Mouse (Mus musculus): ENCODE measurements around the gene Dmap1.

Gene Dmap1

DNA sequence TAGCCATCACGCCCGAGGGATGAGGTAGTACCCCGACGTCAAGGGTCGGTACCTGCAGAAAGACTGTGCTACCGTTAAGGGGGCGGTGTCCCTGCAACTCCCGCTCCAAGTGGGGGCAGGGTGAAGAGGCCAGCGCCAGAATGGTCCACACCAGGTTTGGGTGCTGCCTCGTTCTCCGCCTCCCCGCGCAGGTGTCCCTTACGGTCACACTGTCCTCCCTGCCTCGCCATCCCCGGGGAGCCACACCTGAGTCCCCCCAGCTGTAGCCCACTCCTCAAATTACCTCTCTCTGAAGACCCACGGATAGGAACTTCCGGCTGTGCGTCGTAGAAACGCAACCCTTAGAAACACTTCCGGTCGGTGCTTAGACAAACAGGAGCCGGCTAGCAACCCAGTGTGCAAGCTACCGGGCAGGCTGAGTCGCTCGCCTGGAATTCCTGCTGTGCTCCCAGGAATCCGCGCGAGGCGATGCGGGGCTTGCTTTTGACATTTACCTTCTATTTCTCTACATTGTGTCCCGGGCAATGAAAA lies at the start of gene Dmap1:
TSS of gene Dmap1 (minus strand) at position 343 of the 531 bp plus-strand sequence.
- peak in 1 of 2 experiments; percentile 89 for DNase-seq (ENCODE audit: low spot score in 2 of 2)

DNA sequence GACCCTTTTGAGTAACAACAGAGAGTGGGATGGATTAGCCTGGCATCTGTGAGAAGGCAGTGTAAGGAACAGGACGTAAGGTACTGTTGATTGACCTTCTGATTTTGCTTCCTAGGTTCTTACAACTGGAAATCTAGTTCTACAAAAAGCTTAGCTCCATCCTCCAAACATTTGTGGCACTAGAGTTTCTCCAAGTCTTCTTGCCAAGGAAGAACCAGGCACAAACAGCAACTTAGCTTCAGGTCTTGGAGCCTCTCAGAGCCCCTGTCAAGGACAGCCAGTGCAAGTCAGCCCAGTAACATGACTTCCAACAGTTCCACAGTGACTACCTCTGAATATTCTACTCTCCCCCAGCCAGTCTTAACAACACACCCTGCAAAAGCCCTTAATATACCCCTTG lies 42.0 kb upstream of the Dmap1 start, which contains the start of gene Gm12845:
TSS of gene Gm12845 (plus strand) at position 301 of the 400 bp plus-strand sequence.
- no peak for DNase-seq (ENCODE audit: low spot score in 2 of 2)

DNA sequence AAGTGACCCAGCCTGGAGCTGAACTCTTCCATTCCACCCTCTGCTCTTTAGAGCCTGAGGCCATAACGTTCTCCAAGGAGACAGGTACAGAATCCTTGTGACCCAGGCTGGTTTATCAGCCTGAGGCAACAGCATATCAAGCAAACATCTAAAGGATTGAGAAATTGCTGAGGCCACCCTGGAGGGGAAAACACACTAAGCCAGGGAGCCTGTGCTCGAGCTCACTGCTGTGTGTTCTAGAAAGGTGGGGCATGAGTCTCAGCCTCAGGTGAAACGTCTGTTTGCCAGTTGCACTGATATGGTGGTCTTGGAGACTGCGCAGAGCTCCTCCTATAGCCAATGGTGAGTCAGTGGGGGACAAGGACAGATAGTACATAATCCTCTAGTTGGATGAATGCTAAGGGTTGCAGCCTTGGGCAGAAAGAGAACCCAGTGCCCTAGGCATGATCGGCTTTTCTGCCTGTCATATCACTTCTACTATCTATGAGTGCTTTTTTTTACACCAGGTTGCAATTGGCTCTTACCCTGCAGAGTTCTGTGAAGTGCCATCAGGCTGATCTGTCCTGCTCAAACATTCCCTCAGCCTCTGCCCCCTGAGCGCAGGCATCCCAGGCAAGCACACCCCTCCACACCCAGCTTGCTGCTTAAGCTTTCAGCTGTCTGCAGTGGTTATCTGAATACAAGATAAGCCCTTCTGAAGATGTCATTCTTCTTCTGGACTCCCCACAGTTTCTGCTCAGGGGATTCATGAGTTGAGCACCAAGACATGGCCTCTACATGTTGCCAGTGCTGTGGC lies 31.4 kb upstream of the Dmap1 start:
- no peak for DNase-seq (ENCODE audit: low spot score in 2 of 2)

DNA sequence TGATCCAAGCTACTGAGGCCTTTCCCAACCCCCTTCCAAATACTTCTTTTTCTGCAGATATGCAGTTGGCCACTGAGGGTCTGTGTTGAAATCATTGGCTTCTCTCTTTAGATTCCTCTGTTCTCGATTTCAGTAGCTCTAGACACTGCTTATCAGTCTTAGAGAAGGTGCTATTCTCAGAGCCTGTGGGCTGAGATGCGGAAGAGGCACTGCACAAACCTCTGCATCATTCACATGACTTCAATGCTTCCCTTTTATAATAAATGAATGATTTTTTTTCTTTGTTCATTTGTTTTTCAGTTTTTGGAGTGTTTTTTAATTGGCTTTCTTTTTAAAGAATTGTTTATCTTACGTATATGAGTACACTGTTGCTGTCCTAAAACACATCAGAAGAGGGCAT lies 30.2 kb upstream of the Dmap1 start:
- DNase-seq (ENCODE audit: low spot score in 2 of 2), result no peak

DNA sequence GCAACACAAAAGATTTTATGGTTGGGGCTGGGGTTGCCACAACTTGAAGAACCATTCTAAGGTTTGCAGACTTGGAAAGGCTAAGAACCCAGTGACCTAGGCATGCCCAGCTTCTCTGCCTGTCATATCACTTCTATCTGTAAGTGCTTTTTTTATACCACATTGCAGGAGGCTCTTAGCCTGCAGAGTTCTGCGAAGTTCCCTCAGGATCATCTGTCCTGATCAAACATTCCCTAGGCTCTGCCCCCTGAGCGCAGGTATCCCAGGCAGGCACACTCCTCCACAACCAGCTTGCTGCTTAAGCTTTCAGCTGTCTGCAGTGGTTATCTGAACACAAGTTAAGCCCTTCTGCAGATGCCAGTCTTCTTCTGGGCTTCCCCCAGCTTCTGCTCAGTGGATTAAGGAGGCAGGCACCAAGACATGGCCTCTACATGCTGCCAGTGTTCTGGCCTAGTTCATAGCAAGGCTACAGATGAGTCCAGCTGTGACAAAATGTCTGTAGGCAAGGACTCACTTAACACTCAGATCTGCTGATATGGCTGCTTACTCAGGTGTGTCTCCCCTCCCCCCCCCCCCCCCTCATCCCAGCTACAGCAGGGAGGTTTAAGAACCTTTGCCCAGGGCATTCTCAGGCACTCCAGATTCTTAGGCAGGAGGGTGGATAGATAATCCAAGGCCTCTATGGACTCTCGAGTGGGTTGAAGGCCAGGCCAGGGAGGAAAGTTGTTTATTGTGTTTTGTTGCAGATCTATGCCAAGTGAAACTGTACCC lies 26.9 kb upstream of the Dmap1 start:
- DNase-seq (ENCODE audit: low spot score in 2 of 2), result no peak

DNA sequence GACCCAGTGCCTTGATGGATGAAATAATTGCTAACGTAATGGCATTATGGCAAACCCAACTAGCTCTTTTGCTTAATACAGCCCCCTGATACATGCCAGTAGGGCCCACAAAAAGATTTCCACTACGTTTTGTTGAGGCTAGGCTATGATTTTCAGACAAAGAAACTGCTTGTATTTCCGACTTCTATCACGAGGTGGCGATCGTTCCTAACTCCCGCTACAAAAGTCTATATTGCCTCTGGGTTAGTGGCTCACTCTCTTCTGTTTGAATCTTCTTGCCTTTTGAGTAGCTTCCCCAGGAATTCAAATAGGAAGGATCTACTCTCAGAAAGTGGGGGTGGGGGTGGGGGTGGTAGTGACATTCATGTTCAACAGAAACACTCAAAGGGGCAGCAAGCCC lies 23.3 kb upstream of the Dmap1 start:
- DNase-seq (ENCODE audit: low spot score in 2 of 2), result peak in 1 of 2 experiments; percentile 64

DNA sequence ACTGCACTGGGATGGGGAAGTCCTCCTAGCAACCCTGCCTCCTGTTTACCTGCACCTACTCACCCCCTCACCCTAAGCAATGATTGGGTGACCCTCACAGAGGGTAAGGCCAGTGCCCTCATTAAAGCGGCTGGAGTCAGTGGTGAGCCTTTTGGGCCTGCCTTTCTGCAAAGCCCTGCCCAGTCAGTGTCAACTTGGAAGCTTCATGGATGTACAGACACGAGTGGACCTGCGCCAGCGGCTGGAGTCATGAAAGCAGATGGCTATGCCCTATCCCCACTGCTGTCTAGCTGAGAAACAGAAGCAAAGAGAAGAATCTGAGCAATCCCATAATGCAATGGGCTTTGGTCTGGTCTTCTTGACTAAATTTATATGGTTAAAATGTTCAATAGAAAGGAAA lies 4.3 kb upstream of the Dmap1 start:
- no peak for DNase-seq (ENCODE audit: low spot score in 2 of 2)

DNA sequence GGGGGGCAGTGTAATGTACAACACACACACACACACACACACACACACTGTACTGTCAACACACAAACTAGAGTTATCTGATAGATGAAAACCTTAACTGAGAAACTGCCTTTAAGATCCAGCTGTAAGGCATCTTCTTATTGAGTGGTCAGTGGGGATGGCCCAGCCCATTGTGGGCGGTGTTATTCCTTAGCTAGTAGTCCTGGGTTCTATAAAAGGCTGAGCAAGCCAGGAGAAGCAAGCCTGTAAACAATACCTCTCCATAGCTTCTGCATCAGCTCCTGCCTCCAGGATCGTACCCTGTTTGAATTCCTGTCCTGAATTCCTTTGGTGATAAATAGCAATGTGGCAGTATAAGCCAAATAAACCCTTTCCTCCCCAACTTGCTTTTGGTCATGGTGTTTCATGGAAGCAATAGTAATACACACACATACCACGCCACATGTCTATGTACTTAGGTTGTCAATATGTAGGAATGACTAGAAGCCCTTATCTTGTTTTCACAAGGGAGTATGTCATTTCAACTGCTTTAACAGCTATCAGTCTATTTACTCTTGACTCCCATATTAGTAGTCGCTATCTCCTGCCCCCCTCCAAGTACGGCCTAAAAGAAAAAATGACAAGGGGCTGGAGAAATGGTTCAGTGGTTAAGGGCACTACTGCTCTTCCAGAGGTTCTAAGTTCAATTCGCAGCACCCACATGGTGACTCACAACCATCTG lies 1.1 kb upstream of the Dmap1 start:
- no peak for DNase-seq (ENCODE audit: low spot score in 2 of 2)

DNA sequence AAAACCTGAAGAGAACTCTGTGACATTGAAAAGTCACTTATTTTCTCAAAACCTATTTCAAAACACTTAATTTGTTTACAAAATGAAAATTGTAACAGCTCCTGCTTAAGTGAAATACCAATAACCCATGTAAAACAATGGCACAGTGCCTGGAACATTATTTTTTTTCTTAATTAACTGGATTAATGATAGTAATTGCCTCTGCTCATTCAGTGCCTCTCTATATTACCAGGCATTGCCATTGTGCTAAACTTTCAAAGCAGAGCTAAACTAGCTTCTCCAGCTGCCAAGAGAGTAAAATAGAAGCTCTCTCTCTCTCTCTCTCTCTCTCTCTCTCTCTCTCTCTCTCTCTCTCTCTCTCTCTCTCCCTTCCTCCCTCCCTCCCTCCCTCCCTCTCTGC lies 390 bp upstream of the Dmap1 start:
- no peak for DNase-seq (ENCODE audit: low spot score in 2 of 2)

DNA sequence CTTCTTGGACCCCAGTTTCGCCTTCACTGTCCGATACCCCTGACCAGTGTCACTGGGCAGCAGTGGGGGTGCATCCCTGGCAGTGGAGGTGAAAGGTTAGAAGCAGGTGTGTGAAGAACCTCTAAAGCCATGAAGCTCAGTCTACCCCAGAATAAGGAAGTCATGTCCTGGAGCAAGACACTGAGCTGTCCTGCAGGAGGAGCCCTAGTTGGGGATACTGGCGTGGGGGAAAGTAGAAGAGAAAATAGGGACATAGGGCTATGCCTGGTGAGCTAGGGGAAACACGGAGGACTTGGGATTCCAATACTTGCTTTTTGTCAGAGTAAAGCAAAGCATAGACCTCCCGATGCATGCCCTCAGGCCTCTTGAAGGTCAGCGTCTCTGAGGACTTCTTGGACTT lies 1.1 kb downstream of the Dmap1 start:
- no peak for DNase-seq (ENCODE audit: low spot score in 2 of 2)

DNA sequence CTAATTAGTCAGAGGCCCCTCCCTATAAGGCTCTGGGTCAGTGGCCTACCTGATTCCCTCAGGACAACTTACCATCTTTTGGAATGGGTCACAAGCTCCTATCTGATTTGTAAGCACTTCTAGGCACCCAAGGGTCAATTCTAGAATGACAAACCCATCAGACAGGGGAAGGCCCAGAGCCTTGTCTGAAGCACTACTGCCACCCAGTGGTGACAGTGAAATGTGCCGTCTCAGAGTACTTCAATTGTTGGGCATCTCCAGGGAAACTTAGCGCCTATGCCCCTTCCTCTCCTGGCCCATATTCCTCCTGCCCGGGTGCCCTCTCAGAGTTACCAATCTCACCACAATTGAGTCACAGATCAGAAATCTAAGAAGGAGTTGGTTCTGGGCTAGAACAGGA lies 5.2 kb downstream of the Dmap1 start:
- peak in 1 of 2 experiments; percentile 84 for DNase-seq (ENCODE audit: low spot score in 2 of 2)

DNA sequence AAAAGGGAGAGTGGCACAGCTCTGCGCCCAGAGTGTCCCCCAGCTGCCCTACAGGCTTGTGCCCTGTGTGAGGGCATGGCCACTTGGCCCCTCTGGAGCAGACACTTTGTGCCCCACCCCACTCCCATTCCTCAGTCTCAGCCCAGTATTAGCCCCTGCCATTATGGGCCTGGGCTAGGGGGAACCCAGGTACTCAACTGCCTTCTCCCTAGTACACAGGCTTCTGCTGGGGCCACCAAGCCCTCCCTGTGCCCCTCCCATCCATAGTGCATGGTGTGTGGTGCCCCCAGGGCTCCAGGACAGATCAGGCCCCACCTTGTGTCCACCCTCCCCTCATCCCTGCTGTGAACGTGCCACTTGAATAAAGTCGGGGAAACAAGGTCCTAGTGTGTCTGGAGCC lies 8.2 kb downstream of the Dmap1 start:
- no peak for DNase-seq (ENCODE audit: low spot score in 2 of 2)

DNA sequence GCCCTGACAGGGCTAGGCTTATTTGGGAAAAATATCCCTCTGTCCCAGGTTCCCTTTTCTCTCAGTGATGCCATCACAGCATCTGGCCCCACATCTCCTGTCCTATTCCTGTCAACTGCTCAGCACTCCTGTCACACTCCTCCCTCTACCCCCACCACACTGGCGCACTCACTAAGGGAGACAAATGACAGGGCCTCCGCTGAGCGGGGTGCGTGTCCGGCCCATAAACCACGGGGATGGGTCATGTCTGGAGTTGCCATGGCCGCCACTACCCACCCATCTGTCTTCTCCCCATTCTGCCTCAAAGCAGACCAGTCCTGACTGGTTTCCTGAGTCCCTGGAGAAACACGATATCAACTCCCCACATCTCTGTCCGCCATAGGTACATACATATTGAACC lies 10.0 kb downstream of the Dmap1 start:
- DNase-seq (ENCODE audit: low spot score in 2 of 2), result no peak

DNA sequence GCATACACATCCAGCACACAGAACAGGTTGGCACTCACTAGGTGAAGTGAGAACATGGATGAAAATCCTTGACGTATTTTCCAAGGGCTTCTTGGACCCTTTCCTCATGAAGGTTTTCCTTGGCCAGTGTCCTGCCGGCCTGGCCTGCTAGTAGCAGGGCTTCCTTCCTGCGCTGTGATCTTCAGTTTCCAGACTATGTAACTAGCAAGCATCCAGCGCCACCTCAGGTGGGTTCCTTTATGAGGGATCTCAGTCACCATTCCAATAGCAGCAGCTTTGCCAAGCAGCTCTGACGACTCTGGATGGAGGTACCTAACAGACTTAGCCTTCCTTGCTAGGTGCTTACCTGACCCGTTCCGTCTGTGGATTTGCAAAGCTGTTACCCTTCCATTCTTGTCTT lies 12.2 kb downstream of the Dmap1 start:
- no peak for DNase-seq (ENCODE audit: low spot score in 2 of 2)

DNA sequence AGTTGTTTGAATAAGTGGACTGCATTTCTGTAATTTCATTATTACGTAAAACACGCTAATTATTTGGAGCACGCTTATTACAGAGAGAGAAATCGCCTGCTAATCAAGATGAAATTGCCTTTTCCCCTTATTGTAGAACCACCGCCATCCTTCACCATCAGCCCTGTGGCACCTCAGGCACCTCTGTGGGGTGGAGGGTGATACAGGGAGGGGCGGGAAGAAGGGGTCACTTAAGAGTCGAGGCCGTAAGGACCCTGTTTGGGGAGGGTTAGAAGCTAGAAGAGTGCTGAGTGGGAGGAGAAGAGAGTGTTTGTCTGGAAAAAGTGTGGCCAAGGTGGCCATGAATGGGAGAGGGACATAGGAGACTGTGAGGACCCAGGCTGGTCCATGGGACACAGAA lies 16.0 kb downstream of the Dmap1 start:
- DNase-seq (ENCODE audit: low spot score in 2 of 2), result no peak

DNA sequence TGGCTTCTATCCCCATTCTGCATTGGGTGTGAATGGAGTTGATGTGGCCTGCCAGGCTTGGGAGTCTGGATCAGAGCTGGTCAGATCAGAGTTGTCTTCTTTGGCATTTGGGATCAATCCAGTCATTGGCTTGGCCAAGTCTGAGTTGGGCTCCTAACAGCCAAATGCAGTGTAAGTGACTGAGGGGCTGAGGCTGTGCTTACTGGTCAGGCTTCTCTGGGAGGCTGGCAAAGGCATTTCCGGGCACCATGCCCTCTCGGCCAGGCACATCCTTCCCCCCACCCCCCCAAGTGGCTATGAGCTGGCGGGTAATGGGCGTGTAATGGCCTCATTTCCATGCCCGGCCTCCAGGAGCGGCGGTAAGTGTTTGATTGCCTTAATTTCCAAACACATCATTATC lies 16.5 kb downstream of the Dmap1 start:
- no peak for DNase-seq (ENCODE audit: low spot score in 2 of 2)

DNA sequence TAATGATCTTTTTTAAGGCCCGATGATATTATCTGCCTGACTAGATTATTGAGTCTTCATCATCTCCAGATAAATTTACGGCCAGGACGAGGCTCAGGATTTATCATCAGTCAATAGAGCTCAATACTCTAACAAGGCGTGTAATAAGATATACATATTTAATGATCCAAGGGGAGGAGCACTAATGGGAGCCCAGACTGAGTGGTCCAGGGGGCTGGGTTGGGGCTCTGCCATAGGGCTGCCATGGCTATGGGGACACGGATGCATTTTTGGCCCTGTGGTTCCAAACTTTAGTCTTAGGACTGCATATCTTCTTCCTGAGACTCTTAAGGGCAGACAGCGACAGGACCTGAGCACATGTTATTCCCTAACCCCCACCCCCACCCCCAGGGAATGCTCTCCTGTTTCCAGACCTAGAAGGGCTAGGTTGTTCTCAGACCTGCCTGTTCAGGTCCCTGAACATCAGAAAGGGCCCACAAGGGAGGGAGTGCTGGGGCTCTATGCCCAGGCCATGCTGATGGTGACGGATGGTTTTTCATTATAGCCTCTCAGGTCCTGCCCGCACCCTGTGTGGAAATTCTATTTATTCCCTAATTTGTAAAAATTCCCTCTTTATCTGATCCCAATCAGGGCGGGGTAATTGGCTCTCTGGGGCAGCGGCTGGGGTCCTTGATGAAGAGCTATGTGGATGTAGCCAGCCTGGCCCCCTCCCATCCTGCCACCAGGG lies 17.5 kb downstream of the Dmap1 start:
- no peak for DNase-seq (ENCODE audit: low spot score in 2 of 2)

DNA sequence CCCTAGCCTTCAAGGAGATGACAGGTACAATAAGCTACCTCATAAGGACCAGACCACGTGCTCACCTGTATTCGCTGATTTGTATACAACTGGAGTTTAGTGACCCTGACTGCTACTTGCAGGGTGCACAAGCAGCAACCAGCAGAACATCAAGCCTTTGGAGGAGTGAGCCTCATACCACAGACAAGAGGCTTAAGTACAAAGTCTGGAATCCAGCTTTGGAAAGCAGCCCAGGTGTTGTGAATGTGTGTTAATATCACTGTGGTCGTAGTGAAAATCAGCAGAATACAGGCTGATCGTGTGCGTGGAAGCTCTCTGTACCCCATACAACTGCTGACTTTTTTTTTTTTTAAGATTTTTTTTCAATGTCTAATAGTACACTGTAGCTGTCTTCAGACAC lies 22.1 kb downstream of the Dmap1 start:
- DNase-seq (ENCODE audit: low spot score in 2 of 2), result no peak

DNA sequence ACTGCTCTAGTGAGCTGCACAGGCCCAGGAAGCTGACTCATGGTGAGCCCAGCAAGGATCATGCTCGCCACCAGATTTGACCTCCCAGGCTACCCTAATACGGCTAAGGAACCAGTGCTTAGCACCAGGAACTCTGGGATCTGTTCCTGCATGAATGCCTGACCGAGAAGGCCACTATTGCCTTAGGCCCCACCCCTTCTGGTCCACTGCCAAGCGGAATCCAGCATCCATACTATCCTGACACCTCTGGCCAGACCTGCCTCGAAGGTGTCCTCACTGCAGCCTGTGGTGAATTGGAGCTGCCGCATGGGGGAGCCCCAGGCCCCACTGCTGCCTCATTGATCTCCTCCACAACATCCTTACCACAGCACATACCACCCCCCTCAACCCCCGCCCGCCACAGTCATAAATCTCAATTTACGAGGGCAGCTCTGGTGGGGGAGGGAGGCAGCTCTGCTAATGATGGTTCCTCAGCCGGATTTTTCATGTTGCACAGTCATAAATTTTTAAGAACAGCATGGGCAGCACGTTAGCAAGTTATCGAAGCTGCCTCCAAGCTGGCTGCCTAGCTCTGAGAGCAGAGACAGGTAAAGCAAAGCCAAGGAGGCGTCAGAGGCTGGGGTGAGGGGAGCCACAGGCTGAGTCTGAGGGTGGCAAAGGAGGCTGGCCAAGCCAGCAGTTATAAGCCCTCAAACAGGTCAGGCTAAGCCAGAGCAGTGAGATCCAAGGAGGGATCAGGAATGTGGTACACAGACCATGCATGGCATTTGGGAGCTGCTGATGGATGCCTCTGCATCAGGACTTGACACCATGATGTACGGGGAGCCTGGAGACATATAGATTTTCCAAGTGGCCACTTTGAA lies 23.3 kb downstream of the Dmap1 start:
- DNase-seq (ENCODE audit: low spot score in 2 of 2), result no peak

DNA sequence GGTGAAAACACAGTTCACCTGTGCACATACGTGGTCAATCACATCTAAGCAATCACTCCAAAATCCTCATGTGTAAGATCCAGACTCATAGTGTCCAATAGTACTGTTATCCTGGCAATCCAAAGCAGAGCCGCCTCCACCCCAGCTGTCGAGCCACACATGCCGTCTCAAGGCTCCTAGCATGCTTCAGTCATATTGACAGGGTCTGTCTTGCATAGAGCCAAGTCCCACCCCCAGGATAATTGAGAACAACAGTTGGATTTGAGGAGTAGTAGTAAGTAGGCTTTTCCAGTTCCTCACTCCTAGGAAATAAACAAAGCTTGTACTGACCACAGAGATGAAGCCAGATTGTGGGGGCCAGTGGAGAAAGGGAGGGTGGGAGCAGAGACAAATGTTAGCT lies 24.4 kb downstream of the Dmap1 start:
- DNase-seq (ENCODE audit: low spot score in 2 of 2), result peak in 1 of 2 experiments; percentile 65

DNA sequence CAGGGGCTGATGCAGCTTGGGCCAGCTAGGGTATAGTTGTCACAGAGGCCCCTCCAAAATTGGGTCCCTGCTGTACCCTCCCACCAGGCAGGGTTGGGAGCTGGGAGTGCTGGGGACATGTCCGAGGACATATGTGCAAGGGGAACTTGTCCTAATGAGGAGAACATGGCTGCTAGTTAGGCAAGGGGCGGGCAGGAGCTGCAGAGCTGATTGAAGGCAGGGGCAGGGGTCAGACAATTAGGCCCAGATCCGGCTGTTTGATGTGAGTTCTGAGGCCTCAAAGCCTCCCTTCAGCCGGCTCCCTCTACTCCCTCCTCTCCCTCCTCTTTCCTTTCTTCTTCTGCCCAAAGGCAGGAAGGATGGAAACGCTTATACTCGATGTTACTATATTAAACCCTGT lies 25.1 kb downstream of the Dmap1 start:
- DNase-seq (ENCODE audit: low spot score in 2 of 2), result no peak

All from left cerebral cortex, adult 9 months (tissue).